Mouse (Mus musculus): Measurements from ENCODE around the gene Fam83g.

Fam83g gene

DNA sequence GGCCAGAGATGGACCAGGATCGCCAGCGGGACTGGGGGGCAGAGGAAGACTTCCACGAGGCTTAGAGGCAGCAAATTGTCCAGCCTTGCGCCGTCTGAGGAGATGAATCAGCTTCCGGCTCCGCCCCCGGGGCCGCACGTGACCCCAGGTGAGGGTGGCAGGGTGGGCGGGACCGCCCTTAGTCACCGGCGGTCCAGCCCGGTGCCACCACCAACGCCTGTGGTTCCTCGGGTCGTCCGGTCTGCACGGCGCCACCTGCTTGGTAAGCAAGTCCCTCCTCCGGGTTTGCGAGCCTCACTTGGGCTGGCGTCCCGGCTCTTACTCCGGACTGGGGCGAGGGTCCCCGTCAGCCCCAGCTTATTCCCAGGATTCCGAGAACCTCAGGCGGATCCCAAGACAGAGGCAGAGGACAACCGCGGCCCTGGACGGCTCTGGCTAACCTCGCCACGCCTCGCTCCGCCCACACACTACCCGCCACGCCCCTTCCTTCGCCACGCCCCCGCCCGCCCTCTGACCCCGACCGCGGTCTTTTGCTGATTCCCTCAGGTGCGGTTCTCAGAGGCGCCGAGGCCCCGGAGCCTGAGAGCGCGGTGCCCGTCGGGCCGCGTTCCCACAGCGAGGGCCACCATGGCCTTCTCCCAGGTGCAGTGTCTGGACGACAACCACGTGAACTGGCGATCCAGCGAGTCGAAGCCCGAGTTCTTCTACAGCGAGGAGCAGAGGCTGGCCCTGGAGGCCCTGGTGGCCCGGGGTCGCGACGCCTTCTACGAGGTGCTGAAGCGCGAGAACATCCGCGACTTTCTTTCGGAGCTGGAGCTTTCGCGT lies at the start of gene Fam83g:
Gene Fam83g (plus strand): TSS at position 185 of the 825 bp plus-strand sequence.
- TF ChIP-seq GATA4 (IDR thresholded peaks at IDR 0.05; ENCODE audit: insufficient replicate concordance, low read length) = no peak

DNA sequence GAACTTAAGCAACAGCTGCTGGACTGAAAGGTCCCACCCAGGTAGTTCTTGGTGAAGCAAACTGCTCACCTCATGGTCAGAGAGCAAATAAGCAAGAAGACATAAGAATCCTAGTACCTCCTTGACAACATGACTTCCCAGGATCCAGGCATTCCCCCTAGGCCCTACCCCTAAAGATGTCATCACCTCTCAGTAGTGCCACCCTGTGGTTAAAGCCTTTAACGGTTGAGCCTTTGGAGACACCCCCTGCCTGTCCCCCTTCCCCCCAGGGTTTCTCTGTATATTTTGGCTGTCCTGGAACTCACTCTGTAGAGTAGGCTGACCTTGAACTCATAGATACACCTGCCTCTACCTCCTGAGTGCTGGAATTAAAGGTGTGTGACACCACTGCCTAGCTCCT lies 46.5 kb upstream of the Fam83g start:
- no peak for TF ChIP-seq GATA4 (IDR thresholded peaks at IDR 0.05; ENCODE audit: insufficient replicate concordance, low read length)

DNA sequence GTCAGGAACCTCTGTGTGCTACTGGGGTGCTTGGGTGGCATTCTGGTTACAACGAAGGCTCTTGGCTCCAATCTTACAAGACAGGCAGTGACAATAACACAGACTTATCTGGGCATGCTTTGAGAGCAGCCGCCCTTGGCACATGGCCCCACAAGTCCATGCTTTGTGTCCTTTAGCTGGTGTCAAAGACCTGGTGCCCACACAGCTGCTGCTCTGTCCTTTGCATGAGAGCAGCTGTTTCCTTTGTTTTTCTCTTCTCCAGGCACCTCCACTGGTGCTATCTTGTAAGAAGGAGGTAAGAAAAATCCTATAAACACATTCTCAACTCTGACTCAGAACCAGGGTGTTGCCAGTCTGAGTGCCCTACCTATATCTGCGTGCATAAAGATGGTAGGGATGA lies 46.0 kb upstream of the Fam83g start:
- no peak for TF ChIP-seq GATA4 (IDR thresholded peaks at IDR 0.05; ENCODE audit: insufficient replicate concordance, low read length)

DNA sequence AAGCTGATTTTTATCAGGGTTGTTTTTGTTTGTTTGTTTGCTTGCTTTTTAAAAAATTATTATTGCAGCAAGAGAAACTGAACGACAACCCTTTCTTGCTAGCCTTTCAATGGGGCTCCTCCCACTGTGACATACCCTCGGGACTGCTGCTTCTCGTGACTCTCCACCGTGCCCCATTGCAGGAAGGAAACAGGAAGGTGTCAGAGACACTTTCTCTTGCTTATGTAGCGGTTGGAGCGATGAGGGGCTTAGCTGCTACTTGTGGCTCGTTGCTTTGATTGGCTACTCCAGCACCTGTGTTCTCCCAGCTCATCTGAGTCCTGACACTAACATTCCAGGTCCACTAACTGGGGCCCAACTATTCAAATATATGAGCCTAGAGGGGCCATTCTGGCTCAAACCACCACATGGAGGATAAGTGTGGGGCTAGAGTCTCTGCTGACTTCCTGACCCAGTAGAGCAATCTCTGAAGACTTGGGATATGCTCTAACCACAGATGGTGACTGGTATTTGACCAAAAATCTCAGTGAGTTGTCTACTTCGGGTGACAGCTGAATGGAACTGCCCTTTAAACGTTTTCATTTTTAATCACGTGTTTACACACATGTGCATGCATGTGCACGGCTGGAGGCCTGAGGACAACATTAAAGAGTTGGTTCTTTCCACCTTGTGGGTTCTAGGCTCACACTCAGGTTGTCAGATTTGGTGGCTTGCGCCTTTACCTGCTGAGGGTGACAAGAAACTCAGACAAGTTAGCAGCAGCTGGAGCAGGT lies 44.9 kb upstream of the Fam83g start:
- no peak for TF ChIP-seq GATA4 (IDR thresholded peaks at IDR 0.05; ENCODE audit: insufficient replicate concordance, low read length)

DNA sequence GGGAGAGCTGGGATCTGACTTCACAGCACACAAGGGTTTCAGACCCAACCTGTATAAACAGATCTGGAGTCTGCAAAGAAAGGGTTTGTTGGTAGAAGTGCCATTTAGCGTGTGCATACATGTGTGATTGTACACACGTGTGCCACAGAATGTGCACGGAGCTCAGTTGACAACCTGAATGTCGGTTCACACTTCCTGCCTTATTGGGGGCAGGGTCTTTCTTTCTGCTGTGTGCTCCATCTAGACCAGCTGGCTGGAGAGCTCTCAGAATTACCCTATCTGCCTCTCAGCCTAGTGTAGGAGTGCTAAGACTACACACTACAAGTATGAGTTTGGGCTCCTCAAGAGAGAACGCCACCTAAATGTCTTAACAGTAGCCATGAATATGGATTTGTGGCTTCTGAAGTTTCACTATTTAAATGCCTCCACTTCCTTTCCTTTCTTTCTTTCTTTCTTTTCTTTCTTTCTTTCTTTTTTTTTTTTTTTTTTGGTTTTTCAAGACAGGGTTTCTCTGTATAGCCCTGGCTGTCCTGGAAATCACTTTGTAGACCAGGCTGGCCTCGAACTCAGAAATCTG lies 44.2 kb upstream of the Fam83g start:
- TF ChIP-seq GATA4 (IDR thresholded peaks at IDR 0.05; ENCODE audit: insufficient replicate concordance, low read length) = no peak

DNA sequence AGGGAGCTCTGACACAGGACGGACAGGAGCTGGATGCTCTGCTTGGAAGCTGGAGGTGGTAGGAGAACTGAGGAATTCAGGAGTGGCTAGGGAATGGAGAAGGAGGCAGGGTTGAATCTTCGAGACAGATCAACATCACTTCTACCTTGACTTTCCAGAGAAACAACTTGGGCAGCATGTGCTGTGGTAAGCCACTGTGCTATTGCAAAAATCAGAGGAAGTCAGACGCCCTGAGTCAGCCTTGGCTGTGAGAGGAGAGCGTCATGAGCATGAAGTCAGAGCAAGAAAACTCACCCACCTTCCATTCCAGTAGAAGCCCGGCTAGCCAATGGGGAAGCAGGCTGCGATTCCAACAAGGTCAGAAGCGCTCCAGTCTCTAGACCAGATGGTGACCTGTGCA lies 41.8 kb upstream of the Fam83g start:
- TF ChIP-seq GATA4 (IDR thresholded peaks at IDR 0.05; ENCODE audit: insufficient replicate concordance, low read length) = no peak

DNA sequence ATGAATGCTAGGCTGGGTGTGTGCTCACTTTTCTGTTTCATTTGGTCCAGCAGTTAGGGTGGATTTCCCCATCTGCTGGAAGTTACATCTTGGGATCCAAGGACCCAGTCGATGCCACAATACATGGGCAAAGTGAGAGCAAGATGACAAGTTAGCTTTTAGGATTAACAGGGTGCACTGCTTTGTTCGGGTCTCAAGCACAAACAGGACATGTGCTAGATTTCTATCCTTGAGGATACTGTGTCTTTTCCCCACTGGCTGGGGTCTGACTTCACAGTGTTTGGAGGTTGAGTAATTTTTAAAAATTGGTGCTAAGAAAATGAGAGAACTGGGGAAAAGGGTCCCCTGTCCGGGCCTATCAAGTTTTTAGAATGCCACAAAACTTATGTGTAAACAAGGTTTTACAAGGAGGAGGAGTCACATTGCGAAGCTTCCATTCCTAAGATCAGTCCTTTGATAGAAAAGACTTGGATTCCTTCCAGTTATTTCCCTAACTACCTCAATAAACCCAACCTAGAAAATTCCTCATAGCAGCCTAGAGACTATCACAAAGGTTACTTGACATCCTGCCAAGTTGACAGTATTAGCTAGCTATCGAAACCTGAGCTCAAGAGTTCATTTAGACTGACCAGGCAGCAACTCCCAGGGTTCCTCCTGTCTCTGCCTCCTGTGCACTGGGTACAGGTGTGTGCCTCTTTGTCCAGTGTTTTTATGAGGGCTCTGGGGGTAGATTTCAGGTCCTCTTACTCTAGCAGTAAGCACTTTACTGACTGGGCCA lies 40.5 kb upstream of the Fam83g start:
- no peak for TF ChIP-seq GATA4 (IDR thresholded peaks at IDR 0.05; ENCODE audit: insufficient replicate concordance, low read length)

DNA sequence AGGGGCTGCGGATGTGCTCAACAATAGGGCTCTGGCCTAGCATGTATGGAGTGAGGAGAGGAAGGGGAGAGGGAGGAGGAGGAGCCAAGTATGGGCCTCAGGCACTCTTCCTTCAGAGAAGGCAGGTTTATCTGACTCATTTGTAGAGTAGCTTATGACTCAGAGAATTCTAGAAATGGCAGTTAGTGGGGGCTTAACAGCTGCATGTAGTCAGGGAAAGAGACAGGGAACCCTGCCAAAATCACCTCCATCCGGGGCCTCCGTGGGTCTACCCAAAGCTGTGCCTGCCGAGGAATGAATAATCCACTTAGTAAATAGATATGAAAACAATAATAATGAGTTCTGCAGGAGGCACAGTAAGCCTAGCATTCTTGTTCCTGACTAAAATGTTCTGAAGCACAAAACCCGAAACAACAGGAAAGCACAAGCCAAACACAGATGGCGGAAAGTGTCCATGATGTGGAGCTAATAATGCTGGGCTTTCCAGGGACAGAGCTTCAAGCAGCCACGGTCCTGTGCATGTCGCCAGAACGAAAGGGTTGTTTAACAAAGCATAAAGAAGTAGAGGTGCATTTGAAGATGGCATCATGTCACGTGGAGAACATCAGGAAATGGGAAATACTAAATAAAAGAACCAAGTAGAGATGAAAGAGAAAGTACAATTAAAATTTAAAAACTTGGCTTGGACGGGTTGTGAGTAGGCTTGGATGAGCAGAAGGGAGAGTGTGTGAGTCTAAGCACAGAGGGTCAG lies 39.1 kb upstream of the Fam83g start:
- TF ChIP-seq GATA4 (IDR thresholded peaks at IDR 0.05; ENCODE audit: insufficient replicate concordance, low read length) = no peak

DNA sequence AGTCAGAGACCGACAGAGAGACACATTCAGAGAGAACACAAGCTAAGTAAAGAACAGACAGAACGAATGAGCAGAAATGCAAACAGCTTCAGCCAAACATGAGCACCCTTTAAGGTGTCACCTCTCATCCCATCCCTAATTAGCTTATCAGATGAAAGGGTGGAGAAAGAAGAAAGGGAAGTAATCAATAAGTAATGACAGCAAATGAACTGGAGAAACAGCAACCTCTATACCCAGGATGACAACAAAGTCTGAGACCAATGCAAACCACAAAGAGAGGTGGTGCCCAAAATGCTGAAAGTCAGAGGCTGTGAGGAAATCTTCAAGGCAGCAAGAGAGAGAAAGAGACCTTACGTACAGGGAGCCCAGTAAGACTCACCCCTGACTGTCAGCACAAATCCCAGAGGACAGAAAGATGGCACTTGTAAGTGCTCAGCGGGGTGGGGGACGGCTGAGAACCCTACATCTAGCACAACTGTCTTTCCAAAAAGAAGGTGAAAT lies 38.5 kb upstream of the Fam83g start:
- no peak for TF ChIP-seq GATA4 (IDR thresholded peaks at IDR 0.05; ENCODE audit: insufficient replicate concordance, low read length)

DNA sequence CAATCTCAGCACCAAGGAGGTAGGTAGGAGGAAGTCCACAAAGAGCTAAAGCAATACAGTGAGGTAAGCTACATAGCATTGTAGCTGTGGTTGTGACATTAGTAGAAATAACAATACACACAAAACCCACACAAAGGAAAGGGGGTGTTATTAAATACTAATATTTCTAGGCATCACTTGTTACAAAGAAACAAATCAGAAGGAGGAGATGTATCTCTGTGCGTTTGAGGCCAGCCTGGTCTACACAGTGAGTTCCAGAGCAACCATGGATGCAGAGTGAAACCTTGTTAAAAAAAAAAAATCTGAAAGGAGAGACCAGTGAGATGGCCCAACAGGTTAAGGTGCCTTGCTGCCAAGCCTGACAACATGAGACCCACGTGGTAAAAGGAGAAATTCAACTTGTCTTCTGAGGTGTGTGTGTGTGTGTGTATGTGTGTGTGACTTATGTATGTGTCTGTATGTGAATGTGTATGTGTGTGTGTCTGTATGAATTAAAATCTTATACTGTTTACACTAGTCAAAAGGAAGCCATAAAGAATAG lies 37.3 kb upstream of the Fam83g start:
- TF ChIP-seq GATA4 (IDR thresholded peaks at IDR 0.05; ENCODE audit: insufficient replicate concordance, low read length) = no peak

DNA sequence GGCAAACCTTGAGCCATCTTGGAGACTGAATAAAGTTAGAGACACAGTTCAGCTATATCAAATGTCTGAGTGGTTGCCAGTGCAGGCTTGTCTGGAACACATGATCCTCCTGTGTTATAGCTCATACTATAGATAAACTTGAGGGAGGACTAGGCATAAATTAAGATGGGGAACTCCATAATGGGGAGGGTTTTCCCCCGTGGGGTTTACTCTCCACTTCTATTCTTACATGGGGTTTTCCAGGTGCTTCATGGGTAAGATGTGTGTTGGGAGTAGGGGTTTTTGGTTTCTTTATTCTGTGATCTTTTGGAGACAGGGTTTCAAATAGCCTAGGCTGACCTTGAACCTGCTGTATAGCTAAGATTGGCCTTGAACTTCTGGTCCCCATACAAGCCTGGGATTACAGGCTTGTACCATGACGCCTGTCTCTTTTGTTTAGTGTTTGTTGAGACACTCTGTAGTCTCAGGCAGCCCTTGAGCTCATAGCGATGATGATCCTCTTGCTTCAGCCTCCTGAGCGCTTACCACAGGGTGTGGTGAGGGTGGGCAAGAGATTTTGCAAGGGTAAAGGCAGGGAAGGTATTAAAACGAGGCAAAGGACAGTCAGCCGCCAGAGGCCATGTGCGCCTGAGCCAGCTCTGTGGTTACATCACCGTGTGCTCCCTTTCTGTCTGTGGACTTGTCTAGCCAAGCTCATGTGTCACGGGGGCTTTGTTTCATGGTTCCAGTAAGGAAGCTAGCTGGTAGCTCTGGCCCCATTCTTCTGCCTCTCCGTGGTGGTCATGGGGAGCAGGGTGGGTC lies 36.6 kb upstream of the Fam83g start:
- TF ChIP-seq GATA4 (IDR thresholded peaks at IDR 0.05; ENCODE audit: insufficient replicate concordance, low read length) = no peak

DNA sequence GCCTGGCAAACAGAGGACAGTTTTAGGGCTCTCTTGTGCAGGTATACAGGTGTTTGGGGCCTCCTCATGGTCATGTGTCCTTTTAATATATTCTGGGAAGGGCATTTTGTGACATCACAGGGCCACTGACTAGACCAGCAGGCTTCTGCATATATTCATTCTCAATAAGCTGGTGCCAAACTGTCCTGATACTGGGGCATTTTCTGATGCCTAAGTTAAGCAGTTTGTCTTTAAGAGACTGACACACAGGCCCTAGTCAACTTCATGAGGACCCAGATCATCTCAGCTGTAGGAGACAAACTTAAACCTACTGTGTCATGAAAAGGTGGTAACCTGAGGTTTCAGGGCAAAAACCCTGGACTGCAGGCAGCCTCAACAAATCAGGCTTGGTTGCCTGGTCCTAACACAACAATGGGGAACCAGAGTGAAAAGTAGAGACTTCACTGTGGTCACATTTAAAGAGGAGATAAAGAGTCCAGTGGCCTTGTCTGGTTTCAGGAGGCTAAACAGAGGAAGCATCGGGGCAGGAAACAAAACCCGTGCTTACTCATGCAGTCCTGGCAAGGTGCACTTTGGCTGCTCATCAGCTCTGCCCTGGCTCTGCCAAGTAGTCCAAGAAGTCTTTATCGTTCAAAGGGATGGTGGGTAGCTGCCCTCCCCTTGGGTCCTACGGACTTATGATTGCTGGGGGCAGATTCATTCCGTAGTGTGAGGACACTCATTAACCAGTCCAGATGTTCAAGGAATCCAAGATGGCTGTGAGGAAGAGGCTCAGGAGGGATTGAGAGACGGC lies 35.7 kb upstream of the Fam83g start:
- no peak for TF ChIP-seq GATA4 (IDR thresholded peaks at IDR 0.05; ENCODE audit: insufficient replicate concordance, low read length)

DNA sequence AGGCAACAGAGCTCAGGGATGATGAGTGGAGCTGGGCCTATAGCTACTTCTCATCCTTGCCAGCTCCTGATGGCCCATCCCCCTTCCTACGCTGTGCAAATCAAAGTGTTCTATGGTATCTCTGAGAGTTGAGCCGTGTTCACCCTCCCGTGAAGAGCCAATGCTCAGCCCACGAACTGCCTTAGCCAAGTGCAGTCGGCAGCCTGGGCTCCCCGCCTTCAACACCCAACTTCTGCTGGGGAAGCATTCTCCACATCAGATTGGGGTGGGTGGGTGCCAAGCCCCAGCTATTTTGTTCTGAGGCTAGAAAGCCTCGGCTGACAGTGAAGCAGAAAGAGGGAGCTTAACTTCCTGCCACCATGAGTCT lies 35.2 kb upstream of the Fam83g start:
- no peak for TF ChIP-seq GATA4 (IDR thresholded peaks at IDR 0.05; ENCODE audit: insufficient replicate concordance, low read length)
